Mouse (Mus musculus) MN1 (cell line): ENCODE measurements around the gene Mettl23.
"Not testable (repeated sequence)": the region's sequence is repeated elsewhere in the genome, so short reads cannot be mapped to it uniquely, and the experiment has no call there.

Experiments used
- DNase-seq: peaks from one replicate; pipeline ENCODE4 v3.0.0-alpha.2; 2016; ENCODE audit warnings: low spot score

The Mettl23 gene

GRCm38 (mm10) chr11:116819932-116820593 is 23.0 kb upstream of the Mettl23 start:
- DNase-seq, result no peak

DNA sequence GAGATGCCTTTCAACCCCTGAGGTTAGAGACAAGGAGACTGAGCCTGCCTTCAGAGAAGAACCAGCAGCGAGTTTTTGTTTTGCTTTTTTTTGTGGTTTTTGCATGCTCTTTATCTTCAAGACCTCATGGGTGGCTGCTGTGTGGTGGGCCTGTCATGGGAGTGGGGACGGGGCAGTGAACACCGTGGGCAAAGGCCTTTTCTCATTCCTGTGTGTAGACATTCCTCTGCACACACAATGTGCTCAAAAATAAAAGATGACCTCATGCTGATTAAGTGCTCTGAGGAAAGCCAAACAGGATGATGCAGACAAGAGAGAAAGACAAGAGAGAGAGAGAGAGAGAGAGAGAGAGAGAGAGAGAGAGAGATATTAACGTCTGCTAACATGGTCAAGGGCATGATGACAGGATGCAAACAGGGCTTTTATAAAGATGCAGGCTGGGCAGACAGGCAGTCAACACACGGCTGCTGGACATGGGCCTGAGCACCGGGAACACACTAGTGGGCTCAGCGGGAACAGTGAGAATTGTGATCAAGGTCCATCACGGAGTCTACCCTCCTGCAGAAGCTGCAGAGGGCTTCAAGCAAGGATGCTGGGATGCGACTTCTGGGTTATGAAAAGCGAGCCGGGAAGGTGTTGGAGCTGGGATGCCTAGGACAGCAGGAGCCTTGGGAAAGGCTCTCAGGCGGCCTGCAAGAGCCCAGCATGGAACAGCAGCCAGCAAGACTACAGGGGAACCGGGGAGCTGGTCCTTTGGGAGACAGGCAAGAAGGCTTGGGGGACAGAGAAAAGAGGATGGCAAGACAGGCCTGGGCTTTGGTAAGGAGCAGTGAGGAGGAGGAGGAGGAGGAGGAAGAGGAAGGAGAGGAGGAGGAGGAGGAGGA is 21.8 kb upstream of the Mettl23 start:
- peak; percentile 43 for DNase-seq

- DNase-seq, result no peak
Observed at GRCm38 (mm10) chr11:116822215-116822614, 20.9 kb upstream of the Mettl23 start.

DNA sequence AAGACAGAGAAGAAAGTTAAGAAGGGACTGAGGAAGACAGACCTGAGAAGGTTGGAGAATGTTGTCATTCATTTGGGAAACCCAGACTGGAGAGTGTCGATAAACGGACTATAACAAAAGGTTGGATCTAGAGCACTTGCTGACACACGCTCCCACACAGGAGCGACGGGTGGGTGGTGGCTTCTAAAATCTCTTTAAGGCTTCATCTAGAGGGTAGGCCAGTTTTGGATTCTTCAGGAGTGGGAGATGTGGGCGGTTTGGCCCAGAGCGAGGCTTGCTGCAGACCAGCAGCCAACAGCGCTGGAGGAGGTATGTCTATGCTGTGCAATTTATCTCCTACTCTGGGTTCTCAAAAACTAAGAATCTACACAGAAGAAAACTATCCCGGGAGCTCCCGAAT is 20.5 kb upstream of the Mettl23 start:
- no peak for DNase-seq

DNA sequence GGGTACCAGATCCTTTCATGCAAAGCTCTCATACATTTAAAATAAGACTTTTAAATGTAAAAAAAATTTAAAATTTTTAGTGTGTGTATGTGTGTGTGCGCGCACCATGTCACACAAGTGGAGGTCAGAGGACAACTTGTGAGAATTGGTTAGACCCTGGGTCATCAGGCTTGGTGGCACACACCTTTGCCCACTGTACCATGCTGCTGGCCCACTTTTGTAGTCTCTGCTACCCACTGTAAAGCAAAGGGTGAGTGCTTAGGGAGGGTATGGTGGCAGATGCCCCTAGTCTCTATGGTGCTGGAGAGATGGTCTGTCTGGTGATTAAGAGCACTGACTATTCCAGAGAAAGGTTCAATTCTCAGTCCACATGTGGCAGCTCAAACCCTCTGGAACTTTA is 19.8 kb upstream of the Mettl23 start:
- no peak for DNase-seq

- DNase-seq, result not testable (repeated sequence)
Observed at GRCm38 (mm10) chr11:116823885-116824284, 19.2 kb upstream of the Mettl23 start.

DNA sequence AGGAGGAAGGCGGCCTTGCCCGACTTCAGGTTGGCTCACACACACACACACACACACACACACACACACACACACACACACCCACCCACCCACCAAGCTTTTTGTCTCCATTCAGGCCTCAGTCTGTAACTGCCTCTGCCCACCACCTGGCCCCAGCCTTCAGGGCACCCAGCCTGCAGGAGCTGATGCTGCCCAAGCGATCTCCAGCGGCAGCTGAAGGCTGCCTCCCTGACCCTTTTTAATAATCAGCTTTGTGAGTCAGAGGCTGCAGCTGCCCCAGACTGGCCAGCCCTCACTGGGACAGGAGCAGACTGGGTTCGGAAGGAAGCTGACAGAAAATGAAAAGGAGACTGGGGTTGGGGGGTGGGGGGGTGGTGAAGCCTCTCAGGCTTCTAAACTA is 17.8 kb upstream of the Mettl23 start:
- peak; percentile 70 for DNase-seq

DNA sequence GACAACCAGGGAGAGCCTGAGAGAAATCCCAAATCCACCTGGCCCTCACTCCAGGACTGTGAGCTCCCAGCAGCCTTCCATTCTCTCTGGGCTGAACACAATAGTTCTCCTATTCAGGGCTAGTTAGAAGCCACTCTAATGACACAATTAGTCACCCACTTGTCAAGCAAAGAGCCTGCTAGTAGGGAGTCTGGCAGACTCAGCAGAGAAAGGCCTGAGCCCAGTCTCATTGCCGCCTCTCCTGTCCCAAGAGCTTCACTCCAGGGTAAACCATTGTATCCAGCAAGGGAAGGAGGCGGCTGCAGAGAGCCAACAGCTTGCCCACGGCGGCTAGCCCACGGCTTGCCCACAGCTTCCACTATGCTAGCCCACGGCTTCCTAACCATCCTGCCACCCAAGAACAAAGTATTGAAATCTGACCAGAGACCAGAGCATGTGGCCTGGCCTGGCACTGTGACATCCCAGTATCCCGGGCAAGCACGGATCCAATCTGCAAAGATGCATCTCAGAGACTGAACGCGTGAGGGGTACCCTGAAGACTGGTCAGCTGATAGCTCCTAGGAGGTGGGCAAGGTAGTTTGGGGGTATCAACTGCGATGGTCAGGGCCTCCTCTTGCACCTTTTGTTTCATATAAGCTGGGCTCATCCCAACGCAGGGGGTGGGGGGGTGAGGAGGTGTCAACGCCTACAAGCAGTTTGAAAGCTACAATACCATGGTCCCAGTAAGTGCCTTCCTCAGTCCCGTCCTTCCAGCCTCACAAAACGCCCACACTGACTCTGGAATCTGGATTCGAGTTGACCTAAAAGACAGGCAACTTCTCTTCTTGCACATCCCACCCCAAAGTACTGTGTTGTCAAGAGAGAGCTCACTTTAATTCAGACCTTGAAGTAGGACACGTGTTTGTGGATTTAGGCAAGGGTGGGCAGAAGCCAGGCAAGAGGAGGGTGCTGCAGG is 16.3 kb upstream of the Mettl23 start:
- DNase-seq, result no peak

- peak; percentile 78 for DNase-seq
Observed at GRCm38 (mm10) chr11:116827534-116828165, 15.4 kb upstream of the Mettl23 start, which contains the start of gene Mxra7. Gene Mxra7, minus strand, starts transcription at chr11:116828046.

DNA sequence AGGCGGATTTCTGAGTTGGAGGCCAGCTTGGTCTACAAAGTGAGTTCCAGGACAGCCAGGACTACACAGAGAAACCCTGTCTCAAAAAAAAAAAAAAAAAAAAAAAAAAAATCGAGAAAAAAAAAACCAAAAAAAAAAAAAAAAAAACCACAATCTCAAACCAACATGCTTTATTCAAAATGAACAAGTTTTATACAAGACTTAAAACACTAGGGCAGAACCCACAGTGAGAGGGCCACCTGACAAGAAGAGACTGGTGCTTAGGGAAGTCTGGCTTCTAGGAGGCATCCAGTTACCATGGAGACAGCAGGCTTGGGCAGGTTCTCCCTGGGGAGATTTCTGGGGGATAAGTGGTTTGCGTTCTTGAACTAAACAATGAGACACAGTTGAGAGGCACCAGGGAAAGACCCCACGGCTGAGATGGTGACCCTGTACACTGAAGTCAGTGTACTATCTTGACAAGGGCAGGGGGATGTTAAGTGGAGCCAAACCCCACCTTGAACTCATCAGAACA is 10.8 kb upstream of the Mettl23 start:
- peak; percentile 69 for DNase-seq

DNA sequence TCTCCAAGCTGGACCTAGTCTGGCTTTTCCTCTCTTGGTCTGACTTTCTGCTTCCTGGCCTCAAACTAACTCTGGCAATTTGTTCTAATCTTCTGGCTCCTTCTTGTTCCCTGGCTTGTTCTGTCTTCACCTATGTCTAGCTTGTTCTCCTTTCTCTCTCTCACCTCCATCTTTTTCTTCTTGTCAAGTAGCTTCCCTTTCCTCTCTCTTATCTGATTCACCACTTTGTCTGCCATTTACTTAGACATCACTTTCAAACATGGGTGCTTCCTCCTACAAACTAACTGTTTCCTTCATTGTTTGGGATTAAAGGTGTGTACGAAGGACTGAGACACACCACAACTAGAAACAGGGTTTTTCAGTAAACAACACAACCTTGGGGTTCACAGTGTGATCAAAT is 8.1 kb upstream of the Mettl23 start:
- no peak for DNase-seq

DNA sequence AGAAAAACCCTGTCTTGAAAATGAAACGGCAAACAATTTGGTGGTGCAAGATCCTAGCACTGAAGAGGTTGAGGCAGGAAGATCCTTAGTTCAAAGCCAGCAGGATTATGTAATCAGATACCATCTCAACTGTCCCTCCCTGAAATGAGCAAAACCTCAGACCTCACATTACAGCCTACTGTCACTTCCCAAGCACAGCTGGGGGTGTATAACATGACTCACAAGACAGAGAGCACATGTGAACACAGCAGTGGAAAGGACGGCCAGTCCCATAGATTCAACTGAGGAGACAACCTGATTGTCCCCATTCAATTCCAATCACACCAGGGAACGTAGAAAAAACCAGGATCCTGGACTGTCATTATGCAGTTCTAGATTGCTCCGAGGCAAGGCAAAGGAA is 6.8 kb upstream of the Mettl23 start:
- peak; percentile 14 for DNase-seq

GRCm38 (mm10) chr11:116837441-116837840 is 5.6 kb upstream of the Mettl23 start:
- no peak for DNase-seq

DNA sequence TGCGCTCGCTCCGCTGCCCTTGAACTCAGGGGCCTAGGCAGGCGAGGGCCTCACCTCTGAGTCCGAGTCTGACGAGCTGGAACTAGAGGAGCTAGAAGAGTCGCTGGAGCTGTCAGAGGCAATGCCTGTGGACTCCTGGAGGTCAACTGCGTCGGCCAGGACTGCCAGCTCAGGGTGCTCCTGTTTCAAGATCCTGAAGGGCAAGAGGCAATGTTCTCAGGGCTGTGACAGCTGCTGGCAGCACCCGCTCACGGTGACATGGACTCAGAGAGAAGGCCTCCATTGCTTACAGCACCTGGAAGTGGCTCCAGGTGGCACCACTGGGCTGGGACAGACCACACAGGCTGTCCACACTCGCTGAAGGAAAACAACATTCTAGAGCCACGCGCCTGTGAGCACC is 4.1 kb upstream of the Mettl23 start:
- DNase-seq, result peak; percentile 10

DNA sequence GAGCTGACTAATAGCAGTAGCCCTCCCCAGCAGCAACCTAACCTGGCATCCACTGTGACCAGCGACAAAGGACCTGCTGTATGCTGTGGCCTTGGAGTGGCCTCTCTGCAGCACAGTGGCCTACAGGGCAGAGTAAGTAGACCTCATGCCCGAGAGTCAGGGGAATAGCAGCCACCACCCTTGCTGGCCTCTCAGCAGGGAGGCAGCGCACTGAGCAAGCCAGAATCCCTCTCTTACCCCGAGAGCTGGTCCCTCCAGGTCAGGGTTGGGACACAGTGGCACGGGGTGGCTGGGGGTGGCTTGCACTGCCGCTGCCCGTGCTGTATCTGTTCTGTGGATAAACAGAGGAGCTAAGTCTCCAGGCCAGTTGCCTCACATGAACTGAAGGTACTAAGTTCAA is 3.5 kb upstream of the Mettl23 start:
- DNase-seq, result peak; percentile 5

- DNase-seq, result peak; percentile 16
Observed at GRCm38 (mm10) chr11:116840748-116841147, 2.3 kb upstream of the Mettl23 start.

- peak; percentile 67 for DNase-seq
Observed at GRCm38 (mm10) chr11:116842531-116843260, 382 bp upstream of the Mettl23 start.

GRCm38 (mm10) chr11:116846593-116847181 is 3.6 kb downstream of the Mettl23 start:
- no peak for DNase-seq

DNA sequence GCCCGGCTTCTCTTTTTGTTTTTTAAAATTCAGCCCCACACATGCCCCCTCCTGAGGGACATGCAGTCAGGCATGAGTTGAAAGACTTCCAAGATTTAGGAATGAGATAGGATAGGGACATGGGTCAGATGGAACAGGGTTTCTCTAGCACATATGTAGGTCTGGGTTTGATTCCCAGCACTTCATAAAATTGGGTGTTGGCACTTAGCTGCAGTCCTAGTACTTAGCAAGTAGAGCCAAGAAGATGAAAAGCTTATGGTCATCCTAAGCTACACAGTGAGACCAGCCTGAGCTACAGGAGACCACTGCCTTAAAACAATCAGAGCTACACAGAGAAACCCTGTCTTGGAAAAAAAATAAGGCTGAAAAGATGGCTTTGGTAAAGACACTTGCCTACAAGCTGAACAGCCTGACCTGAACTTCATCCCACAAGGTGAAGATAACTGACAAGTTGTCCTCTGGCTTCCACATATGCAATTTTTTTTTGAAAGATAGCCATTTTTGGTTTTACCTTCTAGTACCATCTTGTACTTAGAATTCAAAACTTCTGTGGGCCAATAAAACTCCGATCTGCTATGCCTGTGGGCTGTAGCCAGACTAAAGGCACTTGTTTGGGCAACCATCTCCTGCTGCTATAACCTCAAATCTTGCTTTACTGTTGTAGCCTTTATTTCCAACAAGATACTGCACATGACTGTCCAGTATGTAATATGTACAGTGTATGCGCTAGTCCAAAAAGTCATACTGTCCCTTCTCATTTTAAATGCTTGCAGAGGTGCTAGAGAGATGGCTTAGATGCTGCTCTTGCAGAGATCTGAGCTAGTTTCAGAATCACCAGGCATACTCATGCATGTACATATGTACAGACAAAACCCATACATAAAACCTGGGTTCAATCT is 4.4 kb downstream of the Mettl23 start:
- no peak for DNase-seq
